Mouse (Mus musculus): ENCODE data around the gene Ptpn9. TPM values are rescaled to one million over a fixed set of nuclear protein-coding genes. Genes with fewer than 3 reads are reported as not detected.

Gene Ptpn9
- polyA plus RNA-seq, 1 experiment, result not detected

GRCm38 (mm10) chr9:57003011-57003410 is 8.3 kb downstream of the Ptpn9 start:
- no peak overlapping the region for H3K27ac ChIP-seq (ENCODE audit: insufficient read depth, low read depth, low read length)
- H3K4me3 ChIP-seq (ENCODE audit: insufficient read depth, low read depth, low read length), result no peak overlapping the region
- TF ChIP-seq CTCF (IDR thresholded peaks at IDR 0.05; ENCODE audit: insufficient read depth, low read depth, low read length), result no peak
- TF ChIP-seq POLR2A (IDR thresholded peaks at IDR 0.05; ENCODE audit: insufficient read depth, low read depth, low read length), result no peak
- peaks cover 4% of the 10 kb centered on the region for H3K4me1 ChIP-seq (ENCODE audit: control insufficient read depth, insufficient read depth, low read length)
- WGBS, result 57% methylated on average over 4 of the region's 4 CpGs

DNA sequence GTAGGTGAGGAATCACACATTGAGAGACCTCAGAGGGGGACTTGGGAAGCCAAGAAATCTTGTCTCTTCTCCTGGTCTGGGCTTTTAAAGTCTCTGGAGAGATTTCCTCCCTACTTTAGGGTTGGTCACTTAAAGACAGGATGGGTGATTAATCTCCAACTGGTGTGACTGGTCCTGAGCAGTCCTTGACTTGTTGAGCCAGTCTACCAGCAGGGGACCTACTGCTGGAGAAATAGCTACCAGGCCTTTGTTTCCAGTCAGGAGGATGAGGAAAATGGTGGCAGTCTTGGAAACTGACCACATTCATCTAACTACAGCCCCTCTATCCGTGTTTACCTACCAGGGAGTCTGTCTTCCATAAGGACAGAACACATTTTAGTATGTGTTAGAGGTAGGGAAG is 17.7 kb downstream of the Ptpn9 start:
- TF ChIP-seq POLR2A (IDR thresholded peaks at IDR 0.05; ENCODE audit: insufficient read depth, low read depth, low read length) (no peak), CTCF (IDR thresholded peaks at IDR 0.05; ENCODE audit: insufficient read depth, low read depth, low read length) (no peak)
- WGBS, result 71% methylated on average over 1 of the region's 1 CpGs
- H3K4me1 ChIP-seq (ENCODE audit: control insufficient read depth, insufficient read depth, low read length), result no peaks in the 10 kb centered on the region

DNA sequence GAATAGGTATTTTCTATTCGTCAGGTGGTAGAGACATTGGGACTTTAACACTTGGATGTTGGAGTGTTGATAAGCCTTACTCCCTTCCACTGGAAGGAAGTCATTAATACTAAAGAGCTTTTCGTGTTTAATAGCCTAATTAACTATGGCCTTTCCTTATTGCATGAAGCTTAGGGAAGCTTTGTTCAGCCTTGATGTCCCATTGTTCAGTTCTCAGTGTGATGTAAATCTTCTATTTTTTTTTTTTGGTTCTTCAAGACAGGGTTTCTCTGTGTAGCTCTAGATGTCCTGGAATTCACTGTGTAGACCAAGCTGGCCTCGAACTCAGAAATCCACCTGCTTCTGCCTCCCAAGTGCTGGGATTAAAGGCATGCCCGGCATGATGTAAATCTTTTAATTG is 18.2 kb downstream of the Ptpn9 start:
- Histone ChIP-seq H3K27ac (ENCODE audit: insufficient read depth, low read depth, low read length) (no peak overlapping the region), H3K4me3 (ENCODE audit: insufficient read depth, low read depth, low read length) (no peak overlapping the region), H3K4me1 (ENCODE audit: control insufficient read depth, insufficient read depth, low read length) (no peaks in the 10 kb centered on the region)
- WGBS, result 72% methylated on average over 4 of the region's 4 CpGs
- TF ChIP-seq CTCF (IDR thresholded peaks at IDR 0.05; ENCODE audit: insufficient read depth, low read depth, low read length), result no peak
- no peak for TF ChIP-seq POLR2A (IDR thresholded peaks at IDR 0.05; ENCODE audit: insufficient read depth, low read depth, low read length)

More for the DNA sequence above, 17.7 kb downstream of the Ptpn9 start:
- H3K4me3 ChIP-seq (ENCODE audit: insufficient read depth, low read depth, low read length), result no peak overlapping the region
- no peak overlapping the region for H3K27ac ChIP-seq (ENCODE audit: insufficient read depth, low read depth, low read length)

DNA sequence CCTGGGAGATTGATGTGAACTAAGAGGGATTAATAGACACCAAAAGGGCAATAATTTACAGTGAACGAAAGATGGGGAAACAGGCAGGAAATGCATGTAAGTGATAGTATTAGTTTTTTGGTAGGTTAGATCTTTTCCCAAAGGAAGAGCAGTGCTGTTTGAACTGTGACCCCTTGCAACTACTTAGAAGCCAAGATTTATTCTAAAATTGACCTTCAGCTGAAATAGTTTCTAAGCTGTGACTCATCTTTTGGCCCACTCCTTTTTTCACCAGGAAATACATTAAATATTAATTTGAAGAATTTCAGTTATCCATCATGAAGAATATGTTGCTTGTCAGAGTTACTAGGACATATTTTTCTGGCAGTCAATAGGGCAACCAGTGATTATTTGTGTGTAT is 19.0 kb downstream of the Ptpn9 start:
- no peaks in the 10 kb centered on the region for H3K4me1 ChIP-seq (ENCODE audit: control insufficient read depth, insufficient read depth, low read length)
- WGBS, result 93% methylated on average over 1 of the region's 1 CpGs
- H3K4me3 ChIP-seq (ENCODE audit: insufficient read depth, low read depth, low read length), result no peak overlapping the region
- no peak overlapping the region for H3K27ac ChIP-seq (ENCODE audit: insufficient read depth, low read depth, low read length)
- no peak for TF ChIP-seq CTCF (IDR thresholded peaks at IDR 0.05; ENCODE audit: insufficient read depth, low read depth, low read length)
- no peak for TF ChIP-seq POLR2A (IDR thresholded peaks at IDR 0.05; ENCODE audit: insufficient read depth, low read depth, low read length)

GRCm38 (mm10) chr9:57014766-57015165 is 20.0 kb downstream of the Ptpn9 start:
- H3K27ac ChIP-seq (ENCODE audit: insufficient read depth, low read depth, low read length), result no peak overlapping the region
- H3K4me3 ChIP-seq (ENCODE audit: insufficient read depth, low read depth, low read length), result no peak overlapping the region
- WGBS, result 82% methylated on average over 1 of the region's 1 CpGs
- H3K4me1 ChIP-seq (ENCODE audit: control insufficient read depth, insufficient read depth, low read length), result no peaks in the 10 kb centered on the region
- TF ChIP-seq CTCF (IDR thresholded peaks at IDR 0.05; ENCODE audit: insufficient read depth, low read depth, low read length), result no peak
- TF ChIP-seq POLR2A (IDR thresholded peaks at IDR 0.05; ENCODE audit: insufficient read depth, low read depth, low read length), result no peak

GRCm38 (mm10) chr9:57017631-57018030 is 22.9 kb downstream of the Ptpn9 start:
- H3K4me3 ChIP-seq (ENCODE audit: insufficient read depth, low read depth, low read length), result no peak overlapping the region
- WGBS, result 65% methylated on average over 1 of the region's 1 CpGs
- TF ChIP-seq CTCF (IDR thresholded peaks at IDR 0.05; ENCODE audit: insufficient read depth, low read depth, low read length) (no peak), POLR2A (IDR thresholded peaks at IDR 0.05; ENCODE audit: insufficient read depth, low read depth, low read length) (no peak)
- no peaks in the 10 kb centered on the region for H3K4me1 ChIP-seq (ENCODE audit: control insufficient read depth, insufficient read depth, low read length)
- no peak overlapping the region for H3K27ac ChIP-seq (ENCODE audit: insufficient read depth, low read depth, low read length)

GRCm38 (mm10) chr9:57031756-57032155 is 37.0 kb downstream of the Ptpn9 start:
- WGBS, result 38% methylated on average over 1 of the region's 1 CpGs
- no peaks in the 10 kb centered on the region for H3K4me1 ChIP-seq (ENCODE audit: control insufficient read depth, insufficient read depth, low read length)
- no peak overlapping the region for H3K4me3 ChIP-seq (ENCODE audit: insufficient read depth, low read depth, low read length)
- peak overlapping the region; percentile 87 for H3K27ac ChIP-seq (ENCODE audit: insufficient read depth, low read depth, low read length)
- no peak for TF ChIP-seq CTCF (IDR thresholded peaks at IDR 0.05; ENCODE audit: insufficient read depth, low read depth, low read length)
- no peak for TF ChIP-seq POLR2A (IDR thresholded peaks at IDR 0.05; ENCODE audit: insufficient read depth, low read depth, low read length)

- 85% methylated on average over 1 of the region's 1 CpGs for WGBS
- Histone ChIP-seq H3K4me1 (ENCODE audit: control insufficient read depth, insufficient read depth, low read length) (no peaks in the 10 kb centered on the region), H3K27ac (ENCODE audit: insufficient read depth, low read depth, low read length) (no peak overlapping the region), H3K4me3 (ENCODE audit: insufficient read depth, low read depth, low read length) (no peak overlapping the region)
- TF ChIP-seq POLR2A (IDR thresholded peaks at IDR 0.05; ENCODE audit: insufficient read depth, low read depth, low read length) (no peak), CTCF (IDR thresholded peaks at IDR 0.05; ENCODE audit: insufficient read depth, low read depth, low read length) (no peak)
Measured at GRCm38 (mm10) chr9:57056237-57056636, 61.5 kb downstream of the Ptpn9 start.

DNA sequence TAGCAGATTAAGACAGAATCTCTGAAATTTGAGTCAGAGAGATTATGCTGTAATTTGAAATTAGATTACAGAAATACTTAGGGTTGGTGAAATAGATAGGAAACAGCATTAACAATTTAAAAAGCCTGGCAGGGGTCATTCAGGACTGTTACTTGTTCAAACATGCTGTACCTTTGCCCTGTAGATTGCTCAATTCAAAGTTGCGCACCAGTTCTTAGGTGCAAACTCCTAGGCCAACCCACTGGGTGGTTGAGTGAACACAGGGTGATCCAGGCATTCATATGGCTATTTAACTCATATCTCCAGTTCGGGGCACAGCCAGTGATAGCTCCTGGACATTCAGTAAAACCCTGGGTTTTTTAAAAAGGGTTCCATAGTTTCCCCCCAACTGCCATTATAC is 69.4 kb downstream of the Ptpn9 start:
- no peak overlapping the region for H3K4me3 ChIP-seq (ENCODE audit: insufficient read depth, low read depth, low read length)
- no peak for TF ChIP-seq CTCF (IDR thresholded peaks at IDR 0.05; ENCODE audit: insufficient read depth, low read depth, low read length)
- no peak for TF ChIP-seq POLR2A (IDR thresholded peaks at IDR 0.05; ENCODE audit: insufficient read depth, low read depth, low read length)
- 99% methylated on average over 2 of the region's 2 CpGs for WGBS

GRCm38 (mm10) chr9:57068266-57068665 is 73.5 kb downstream of the Ptpn9 start:
- TF ChIP-seq POLR2A (IDR thresholded peaks at IDR 0.05; ENCODE audit: insufficient read depth, low read depth, low read length) (no peak), CTCF (IDR thresholded peaks at IDR 0.05; ENCODE audit: insufficient read depth, low read depth, low read length) (no peak)
- 69% methylated on average over 3 of the region's 3 CpGs for WGBS
- H3K4me3 ChIP-seq (ENCODE audit: insufficient read depth, low read depth, low read length), result no peak overlapping the region
- H3K4me1 ChIP-seq (ENCODE audit: control insufficient read depth, insufficient read depth, low read length), result no peaks in the 10 kb centered on the region
- H3K27ac ChIP-seq (ENCODE audit: insufficient read depth, low read depth, low read length), result no peak overlapping the region

More for the DNA sequence above, 69.4 kb downstream of the Ptpn9 start:
- Histone ChIP-seq H3K4me1 (ENCODE audit: control insufficient read depth, insufficient read depth, low read length) (no peaks in the 10 kb centered on the region), H3K27ac (ENCODE audit: insufficient read depth, low read depth, low read length) (no peak overlapping the region)

All from olfactory bulb, adult 2 months (tissue).